Mouse (Mus musculus): ENCODE data around the gene Slc9a6. TPM values are rescaled to one million over a fixed set of nuclear protein-coding genes. Genes with fewer than 3 reads are reported as not detected.

Gene Slc9a6
- polyA plus RNA-seq, 1 experiment from 2014 or later = 8.9 TPM

- no peaks in the 10 kb centered on the region for H3K9me3 ChIP-seq
- H3K27me3 ChIP-seq (replicated peaks; ENCODE audit: low read depth, poor library complexity, severe bottlenecking) = no peaks in the 10 kb centered on the region
- WGBS = 81% methylated on average over 1 of the region's 1 CpGs
- H3K4me1 ChIP-seq = no peaks in the 10 kb centered on the region
- no peak overlapping the region for H3K27ac ChIP-seq (replicated peaks)
- no peak overlapping the region for H3K4me3 ChIP-seq
- DNase-seq (ENCODE audit: low spot score) = no peak
- H3K36me3 ChIP-seq (replicated peaks) = no peaks in the 10 kb centered on the region
Observed at GRCm38 (mm10) chrX:56710522-56710921, 101.0 kb downstream of the Slc9a6 start.

DNA sequence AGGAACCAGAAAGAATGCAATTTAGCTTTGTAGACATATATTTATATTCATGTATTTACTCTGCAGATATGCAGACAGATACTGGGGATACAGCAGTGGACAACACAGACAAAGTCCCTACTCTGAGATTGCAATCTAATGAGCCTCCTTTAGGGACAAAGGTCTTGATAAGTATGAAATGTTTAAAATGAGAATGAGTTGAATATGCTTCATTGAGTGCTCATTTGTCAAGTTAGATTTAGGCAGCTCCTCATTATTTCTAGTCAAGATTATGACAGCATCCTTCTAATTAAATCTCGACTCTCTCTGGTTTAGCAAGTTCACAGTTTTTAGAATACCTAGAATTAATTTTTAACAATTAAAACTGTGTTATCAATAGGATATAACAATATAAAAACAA is 103.1 kb downstream of the Slc9a6 start:
- 73% methylated on average over 1 of the region's 1 CpGs for WGBS
- no peaks in the 10 kb centered on the region for H3K9me3 ChIP-seq
- H3K36me3 ChIP-seq (replicated peaks) = no peaks in the 10 kb centered on the region
- DNase-seq (ENCODE audit: low spot score) = no peak
- H3K4me1 ChIP-seq = no peaks in the 10 kb centered on the region
- H3K4me3 ChIP-seq = no peak overlapping the region
- no peak overlapping the region for H3K27ac ChIP-seq (replicated peaks)
- H3K27me3 ChIP-seq (replicated peaks; ENCODE audit: low read depth, poor library complexity, severe bottlenecking) = no peaks in the 10 kb centered on the region

Small RNAs within 50 kb of the gene (microRNA-seq; reads per million reads assigned to microRNA genes)
- gene Mir5116 = not detected

Other genes starting within 250 kb of the Slc9a6 start
- gene Smim10l2a, start 235.2 kb upstream of the Slc9a6 start, polyA plus RNA-seq (2016; fragmentation: Nextera tagmentation; extraction: Ambion mirVana) = 5.3 and 6.7 TPM in 2 replicates
- 0.61 and 1.2 TPM in 2 replicates for gene Gm2174, start 161.8 kb upstream of the Slc9a6 start, polyA plus RNA-seq (2016; fragmentation: Nextera tagmentation; extraction: Ambion mirVana)
- 22.9 and 24.8 TPM in 2 replicates for gene Ints6l, start 154.9 kb upstream of the Slc9a6 start, polyA plus RNA-seq (2016; fragmentation: Nextera tagmentation; extraction: Ambion mirVana)
- not detected in 2 replicates for gene Gm10477, start 85.0 kb upstream of the Slc9a6 start, polyA plus RNA-seq (2016; fragmentation: Nextera tagmentation; extraction: Ambion mirVana)
- not detected in 2 replicates for gene Gm648, start 60.2 kb upstream of the Slc9a6 start, polyA plus RNA-seq (2016; fragmentation: Nextera tagmentation; extraction: Ambion mirVana)
- gene Mmgt1, start 11.7 kb upstream of the Slc9a6 start, polyA plus RNA-seq (2016; fragmentation: Nextera tagmentation; extraction: Ambion mirVana) = 34.4 and 37.1 TPM in 2 replicates
- 42.7 and 57.6 TPM in 2 replicates for gene Fhl1, start 122.0 kb downstream of the Slc9a6 start, polyA plus RNA-seq (2016; fragmentation: Nextera tagmentation; extraction: Ambion mirVana)
- 2.1 and 2.5 TPM in 2 replicates for gene Map7d3, start 212.6 kb downstream of the Slc9a6 start, polyA plus RNA-seq (2016; fragmentation: Nextera tagmentation; extraction: Ambion mirVana)